Mouse (Mus musculus) thymus, adult 2 months (tissue): ENCODE measurements around the gene Gm17359.

Experiments
- CTCF ChIP-seq: fragments of 200-500 bp; IDR thresholded peaks from 2 replicates; pipeline ENCODE4 v1.5.1; 2012; ENCODE audit warnings: mild to moderate bottlenecking, control low read depth, low read length, moderate library complexity, borderline replicate concordance; ENCODE audit not compliant: control insufficient read depth, poor library complexity, insufficient read depth; ENCODE audit errors: extremely low read depth
- POLR2A ChIP-seq: fragments of 200-500 bp; IDR thresholded peaks from 2 replicates; pipeline ENCODE4 v1.6.1; 2012; ENCODE audit warnings: mild to moderate bottlenecking, low read length, control low read depth, moderate library complexity; ENCODE audit not compliant: control insufficient read depth, poor library complexity, insufficient read depth; ENCODE audit errors: extremely low read depth

DNA sequence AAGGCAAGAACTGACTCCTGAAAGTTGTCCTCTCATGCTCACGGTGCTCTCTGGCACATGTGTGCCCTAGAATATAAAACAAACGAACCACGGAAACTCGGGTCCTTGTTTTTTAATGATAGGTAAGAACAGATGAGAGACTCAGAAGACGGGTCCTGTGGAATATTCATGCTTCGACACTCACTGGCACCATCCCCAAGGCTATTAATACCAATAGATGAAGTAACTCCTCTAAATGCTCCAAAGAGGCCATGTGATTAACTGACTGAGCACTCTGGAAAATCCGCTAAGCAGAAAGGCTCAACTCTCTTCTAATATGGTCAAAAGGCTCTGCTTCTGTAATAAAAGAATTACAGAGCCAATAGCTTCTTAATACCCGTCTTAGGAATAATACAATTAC lies 157.6 kb downstream of the Gm17359 start:
- TF ChIP-seq CTCF (no peak), POLR2A (no peak)
